Mouse (Mus musculus) lung, embryonic 14.5 days (tissue): ENCODE data around the gene Acat3. TPM values are rescaled to one million over a fixed set of nuclear protein-coding genes. Genes with fewer than 3 reads are reported as not detected.

Source experiments
- ATAC-seq: fragments of 200-750 bp; cut with Nextera tagmentation; 2 replicates; pipeline ENCODE4 v1.8.0; 2017; ENCODE audit warnings: mild to moderate bottlenecking, moderate TSS enrichment, moderate library complexity; ENCODE audit not compliant: insufficient read depth
- DNase-seq: peaks from one replicate; pipeline ENCODE4 v3.0.0-alpha.2; 2015
- H3K27ac ChIP-seq: fragments of 300-500 bp; sonication (generic); 2 replicates; pipeline ENCODE4 v1.5.1; 2014; ENCODE audit warnings: low read depth, mild to moderate bottlenecking, moderate library complexity
- H3K27me3 ChIP-seq: fragments of 300-500 bp; sonication (generic); 2 replicates; pipeline ENCODE4 v1.6.1; 2014; ENCODE audit warnings: low read length, control low read depth; ENCODE audit not compliant: insufficient read depth
- H3K36me3 ChIP-seq: fragments of 300-500 bp; sonication (generic); 2 replicates; pipeline ENCODE4 v1.6.1; 2014; ENCODE audit warnings: control low read depth; ENCODE audit not compliant: insufficient read depth
- H3K4me1 ChIP-seq: fragments of 300-500 bp; sonication (generic); 2 replicates; pipeline ENCODE4 v1.6.1; 2014; ENCODE audit warnings: antibody characterized with exemption, control low read depth; ENCODE audit not compliant: insufficient read depth
- H3K4me2 ChIP-seq: fragments of 300-500 bp; sonication (generic); 2 replicates; pipeline ENCODE4 v1.6.1; 2014; ENCODE audit warnings: mild to moderate bottlenecking
- H3K4me3 ChIP-seq: fragments of 300-500 bp; sonication (generic); 2 replicates; pipeline ENCODE4 v1.5.1; 2014; ENCODE audit warnings: low read depth, low read length
- H3K9ac ChIP-seq: fragments of 300-500 bp; sonication (generic); 2 replicates; pipeline ENCODE4 v1.6.1; 2014
- H3K9me3 ChIP-seq: fragments of 300-500 bp; sonication (generic); 2 replicates; pipeline ENCODE4 v1.6.1; 2016; ENCODE audit warnings: low read depth, low read length, control low read depth
- CTCF ChIP-seq: IDR thresholded peaks from 2 replicates; pipeline ENCODE4 v1.5.1; 2016; ENCODE audit warnings: antibody characterized with exemption, low read depth
- WGBS: fragments of 180-500 bp; shearing (Covaris S2); extraction: QIAGEN DNeasy Blood & Tissue Kit; methylation state at CpG from one replicate; pipeline ENCODE4 v1.1.7; 2014; 5-methylcytosine and 5-hydroxymethylcytosine counted together
- polyA plus RNA-seq: library from polyadenylated mRNA; unstranded; fragments of >200 nt; fragmentation: Nextera tagmentation; extraction: Ambion mirVana; gene quantifications from 2 replicates; pipeline ENCODE4 v1.2.1, GENCODE M21; 2014

The Acat3 gene
- polyA plus RNA-seq, 1 experiment from 2014 or later: 0.67 TPM

DNA sequence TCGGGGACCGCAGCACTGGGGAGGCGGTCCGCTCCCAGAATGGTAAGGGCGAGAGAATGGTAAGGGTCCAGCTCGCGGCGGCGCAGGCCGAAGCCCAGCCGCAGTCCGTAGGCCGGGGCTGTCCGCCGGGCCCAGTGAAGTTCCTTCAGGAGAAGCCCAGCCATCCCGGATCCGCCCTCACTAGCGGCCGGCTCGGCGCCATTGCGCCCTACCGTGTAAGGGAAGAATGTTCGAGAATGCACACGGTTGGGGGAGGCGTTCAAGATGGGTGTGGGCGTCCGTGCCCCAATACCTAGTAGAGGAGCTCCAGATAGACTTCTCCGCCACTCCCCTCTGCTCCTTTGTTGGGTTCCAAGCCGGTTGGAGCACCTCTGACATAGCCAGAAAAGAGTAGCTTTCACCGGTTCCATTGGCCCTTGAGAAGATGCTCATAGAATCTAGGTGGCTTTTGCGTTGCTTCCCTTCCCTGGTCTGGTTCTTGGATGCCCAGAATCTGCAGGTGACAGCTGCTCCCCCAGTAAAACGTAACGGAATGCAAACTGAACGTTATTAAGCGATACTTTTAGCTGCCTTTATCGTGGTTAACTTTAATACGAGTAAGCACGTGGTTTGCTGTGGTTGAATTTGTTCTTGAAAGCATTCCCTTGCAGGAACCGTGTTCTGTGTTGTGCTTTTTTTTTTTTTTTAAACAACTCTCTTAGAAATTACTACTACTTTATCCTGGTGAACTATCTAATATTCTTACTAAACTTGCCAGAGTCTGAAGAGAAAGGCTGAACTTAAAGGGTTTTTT lies 23.6 kb downstream of the Acat3 start:
- peak overlapping the region; percentile 99 for H3K9ac ChIP-seq
- no peaks in the 10 kb centered on the region for H3K27me3 ChIP-seq
- ATAC-seq (peak; percentile 57), DNase-seq (peak; percentile 61)
- under 1% methylated on average over 40 of the region's 40 CpGs for WGBS
- peak overlapping the region; percentile 68 for H3K4me2 ChIP-seq
- no peaks in the 10 kb centered on the region for H3K9me3 ChIP-seq
- H3K4me1 ChIP-seq: no peaks in the 10 kb centered on the region; the same call in 1 of the 2 replicates
- H3K27ac ChIP-seq: peak overlapping the region; percentile 92
- H3K4me3 ChIP-seq: peak overlapping the region; percentile 93
- no peak for TF ChIP-seq CTCF
- peaks cover 57% of the 10 kb centered on the region for H3K36me3 ChIP-seq

DNA sequence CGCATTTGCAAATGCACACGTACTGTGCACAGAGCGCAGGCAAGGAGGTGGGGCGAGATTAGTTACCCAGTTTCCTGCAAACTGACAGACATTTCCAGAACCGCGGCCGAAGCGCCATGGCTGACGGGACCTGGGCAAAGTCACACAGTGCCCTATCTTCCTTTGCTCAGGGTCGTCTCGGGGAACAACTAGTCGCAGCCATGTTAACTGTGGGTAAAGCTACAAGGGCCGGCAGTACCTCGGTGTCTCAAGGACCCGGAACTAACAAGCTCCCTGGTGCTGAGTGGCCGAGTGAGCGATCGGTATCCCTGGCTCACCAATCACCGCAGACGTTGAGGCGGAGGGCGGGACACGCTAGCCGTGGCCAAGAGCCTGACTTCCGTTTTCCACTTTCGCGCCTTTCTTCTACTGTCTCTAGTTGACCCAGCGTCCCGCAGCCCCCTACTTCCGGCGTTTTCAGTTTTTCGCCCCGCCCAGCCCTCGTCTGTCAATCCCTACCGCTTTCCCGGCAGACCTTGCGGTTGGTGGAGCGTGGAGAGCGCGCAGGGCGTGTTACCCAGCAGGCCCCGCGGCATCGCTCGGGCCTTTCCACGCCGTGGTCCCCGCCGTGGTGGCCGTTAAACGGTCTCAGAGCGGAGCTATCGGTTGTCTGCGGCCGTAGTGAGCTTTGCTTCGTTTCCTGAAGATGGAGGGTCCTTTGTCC lies 24.4 kb downstream of the Acat3 start, which contains the start of gene Mrpl18:
Mrpl18 (minus strand) TSS at position 465 of the 703 bp plus-strand sequence.
- no peaks in the 10 kb centered on the region for H3K27me3 ChIP-seq
- H3K9me3 ChIP-seq: no peaks in the 10 kb centered on the region
- under 1% methylated on average over 56 of the region's 56 CpGs for WGBS
- H3K9ac ChIP-seq: peak within 1 kb of the TSS; percentile 99
- peak within 1 kb of the TSS; percentile 93 for H3K4me3 ChIP-seq
- H3K4me2 ChIP-seq: peak within 1 kb of the TSS; percentile 68
- TF ChIP-seq CTCF: no peak
- H3K4me1 ChIP-seq: no peaks in the 10 kb centered on the region; the same call in 1 of the 2 replicates
- peak; percentile 99 for ATAC-seq
- peak within 1 kb of the TSS; percentile 92 for H3K27ac ChIP-seq
- peaks cover 57% of the 10 kb centered on the region for H3K36me3 ChIP-seq
- peak; percentile 100 for DNase-seq

DNA sequence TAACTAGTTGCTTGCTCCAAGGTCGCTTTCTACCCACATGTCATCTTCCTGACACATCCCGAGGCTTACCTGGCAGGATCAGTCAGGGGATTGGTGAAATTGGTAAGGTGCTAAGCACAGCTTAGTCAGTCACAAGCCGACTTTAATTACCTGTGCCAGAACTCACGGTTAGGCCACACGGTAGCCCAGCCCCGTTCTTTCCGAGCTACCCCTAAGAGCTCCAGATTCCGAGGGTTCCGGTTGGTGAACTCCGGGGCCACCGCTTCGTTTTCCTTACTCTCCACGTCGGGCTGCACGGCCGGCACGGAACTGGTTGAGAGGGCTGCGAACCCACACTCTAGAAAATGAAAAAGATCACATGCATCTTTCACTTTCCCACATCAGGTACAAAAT lies 24.9 kb downstream of the Acat3 start, which contains the start of gene Tcp1:
Tcp1 (plus strand) TSS at position 214 of the 393 bp plus-strand sequence.
- H3K4me1 ChIP-seq: no peaks in the 10 kb centered on the region; the same call in 1 of the 2 replicates
- ATAC-seq: 0 out of 2 replicates have a peak, but pooled peaks have one; percentile 2

DNA sequence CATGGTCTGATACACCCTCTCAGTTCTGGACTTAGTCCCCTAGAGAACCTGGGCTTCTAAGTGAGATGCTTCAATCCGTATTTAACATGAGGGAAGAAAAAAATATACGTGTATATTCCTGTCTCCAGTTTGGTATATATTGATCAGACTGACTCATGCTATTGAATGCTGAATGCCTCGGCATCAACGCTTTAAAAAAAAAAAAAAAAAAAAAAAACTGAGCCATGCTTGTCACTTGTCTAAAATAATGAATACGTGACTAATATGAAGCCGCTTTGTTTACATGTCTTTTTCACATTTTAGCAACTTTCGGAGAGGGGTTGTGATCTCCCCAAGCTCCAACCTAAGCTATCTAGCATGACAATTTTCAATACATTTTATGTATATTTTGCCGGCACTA lies 30.0 kb downstream of the Acat3 start:
- Histone ChIP-seq H3K4me3 (no peak overlapping the region), H3K4me1 (no peaks in the 10 kb centered on the region), H3K27me3 (no peaks in the 10 kb centered on the region), H3K4me2 (no peak overlapping the region), H3K27ac (no peak overlapping the region), H3K36me3 (peaks cover 36% of the 10 kb centered on the region), H3K9ac (no peak overlapping the region), H3K9me3 (no peaks in the 10 kb centered on the region)
- WGBS: 80% methylated on average over 8 of the region's 8 CpGs
- DNase-seq: no peak
- no peak for ATAC-seq
- no peak for TF ChIP-seq CTCF

More for the DNA sequence above, 24.9 kb downstream of the Acat3 start, which contains the start of gene Tcp1:
- no peaks in the 10 kb centered on the region for H3K27me3 ChIP-seq
- under 1% methylated on average over 18 of the region's 18 CpGs for WGBS
- no peaks in the 10 kb centered on the region for H3K9me3 ChIP-seq
- no peak for TF ChIP-seq CTCF
- peaks cover 57% of the 10 kb centered on the region for H3K36me3 ChIP-seq
- H3K27ac ChIP-seq: peak within 1 kb of the TSS; percentile 92
- H3K9ac ChIP-seq: peak within 1 kb of the TSS; percentile 99
- DNase-seq: no peak
- peak within 1 kb of the TSS; percentile 68 for H3K4me2 ChIP-seq
- H3K4me3 ChIP-seq: peak within 1 kb of the TSS; percentile 93

DNA sequence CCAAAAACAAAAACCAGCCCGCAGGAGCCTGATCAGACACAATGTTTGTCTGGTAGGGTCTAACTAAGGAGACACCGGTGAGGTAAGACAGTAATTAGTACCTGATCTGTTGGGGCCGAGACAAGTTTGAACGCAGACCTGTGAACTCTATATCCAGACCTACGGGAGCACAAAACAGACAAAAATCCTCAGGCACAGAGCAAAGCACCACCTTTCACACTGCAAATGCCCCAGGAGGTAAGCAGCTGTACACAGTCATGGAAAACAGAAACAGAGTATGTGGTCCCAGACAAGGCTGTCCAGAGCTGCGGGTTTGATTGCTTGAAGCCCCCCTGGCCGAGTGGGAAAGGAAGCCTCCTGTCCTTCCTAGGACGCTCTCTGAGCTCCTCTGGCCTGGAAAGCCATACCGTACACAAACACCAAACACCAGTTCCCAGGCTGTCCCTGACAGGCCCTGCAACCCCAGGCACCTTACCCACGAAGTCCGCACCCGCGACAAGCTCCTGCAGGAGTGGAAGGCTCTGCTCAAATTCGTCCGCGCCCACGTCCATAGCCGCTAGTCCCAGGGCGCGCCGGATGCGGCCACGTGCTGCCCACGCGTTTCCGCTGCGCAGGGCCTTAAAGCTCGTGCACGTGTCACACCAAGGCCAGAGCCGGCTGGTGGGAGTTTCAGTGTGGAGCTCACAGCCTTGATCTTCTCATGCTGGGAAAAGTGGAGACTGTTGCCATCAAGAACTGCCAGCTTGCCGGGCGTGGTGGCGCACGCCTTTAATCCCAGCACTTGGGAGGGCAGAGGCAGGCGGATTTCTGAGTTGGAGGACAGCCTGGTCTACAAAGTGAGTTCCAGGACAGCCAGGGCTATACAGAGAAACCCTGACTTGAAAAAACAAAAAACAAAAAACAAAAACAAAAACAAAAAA lies 30.8 kb downstream of the Acat3 start, which contains the start of gene Pnldc1:
Pnldc1 (minus strand) TSS at position 870 of the 920 bp plus-strand sequence.
- TF ChIP-seq CTCF: no peak
- H3K4me3 ChIP-seq: no peak within 1 kb of the TSS
- H3K27me3 ChIP-seq: no peaks in the 10 kb centered on the region
- 75% methylated on average over 35 of the region's 35 CpGs for WGBS
- H3K4me1 ChIP-seq: no peaks in the 10 kb centered on the region
- H3K9me3 ChIP-seq: no peaks in the 10 kb centered on the region
- H3K36me3 ChIP-seq: peaks cover 36% of the 10 kb centered on the region
- no peak for ATAC-seq
- no peak for DNase-seq
- no peak within 1 kb of the TSS for H3K4me2 ChIP-seq
- no peak within 1 kb of the TSS for H3K9ac ChIP-seq
- no peak within 1 kb of the TSS for H3K27ac ChIP-seq

DNA sequence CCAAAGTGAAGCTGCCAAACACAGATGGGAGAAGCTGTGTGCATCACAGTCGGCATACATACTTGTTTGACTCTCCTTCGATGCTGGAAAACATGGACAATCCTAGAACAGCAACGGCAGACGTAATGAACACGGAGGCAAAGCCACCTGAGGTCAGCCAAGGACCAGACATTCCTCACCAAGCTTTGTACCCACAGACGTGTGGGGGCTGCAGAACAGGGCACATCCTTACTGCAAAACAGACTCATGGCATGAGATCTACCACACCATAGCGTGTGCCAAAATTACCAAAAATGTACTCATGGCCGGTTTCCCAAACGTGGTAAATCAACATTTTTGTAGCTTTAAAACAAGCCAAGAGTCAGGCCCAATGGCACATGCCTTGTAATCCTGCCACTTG lies 34.0 kb downstream of the Acat3 start:
- no peak overlapping the region for H3K27ac ChIP-seq
- whole genome bisulfite sequencing: 90% methylated on average over 9 of the region's 9 CpGs
- TF ChIP-seq CTCF: no peak

More for the DNA sequence above, 34.0 kb downstream of the Acat3 start:
- Histone ChIP-seq H3K4me2 (no peak overlapping the region), H3K4me3 (no peak overlapping the region), H3K9me3 (no peaks in the 10 kb centered on the region), H3K9ac (no peak overlapping the region), H3K27me3 (no peaks in the 10 kb centered on the region), H3K4me1 (no peaks in the 10 kb centered on the region), H3K36me3 (peaks cover 19% of the 10 kb centered on the region)
- no peak for ATAC-seq
- DNase-seq: no peak
